In genomic region chr14:109035171-109035570, GRCm38 (mm10) we compare ENCODE assay signal across 14 mouse cellular contexts.
"Had no signal": no experiment of that assay in that cellular context is flagged by ENCODE, and none has a peak within 500 bp of the region (broad histone marks: within the 10 kb centered on the region; RNA-seq: fewer than 3 reads in every experiment).

No protein-coding gene starts in this region.

- H3K9ac ChIP-seq: liver, embryonic 12.5 days; liver, embryonic 14.5 days; lung, embryonic 14.5 days; neural tube, embryonic 12.5 days; stomach, embryonic 15.5 days had no signal

- H3K4me3 ChIP-seq: liver, embryonic 12.5 days; neural tube, embryonic 12.5 days; stomach, embryonic 15.5 days had no signal

- H3K27ac ChIP-seq: liver, embryonic 12.5 days; liver, embryonic 14.5 days; neural tube, embryonic 12.5 days; stomach, embryonic 15.5 days; stomach, postnatal 0 days had no signal

- DNase-seq: lung, adult 18-20 months; lung, embryonic 14.5 days; lung, postnatal 10 days; lung, postnatal 4 days; midbrain, embryonic 14.5 days; right cerebral cortex, postnatal 14 days; thymus, adult 2 months; thymus, postnatal 25 days; thymus, postnatal 4 days had no signal

- H3K27me3 ChIP-seq: liver, embryonic 12.5 days; neural tube, embryonic 12.5 days; stomach, embryonic 15.5 days had no signal

- H3K9me3 ChIP-seq: liver, embryonic 12.5 days; neural tube, embryonic 12.5 days; stomach, embryonic 15.5 days had no signal

- H3K4me2 ChIP-seq: liver, embryonic 12.5 days; lung, embryonic 14.5 days; neural tube, embryonic 12.5 days; stomach, embryonic 15.5 days had no signal

- ATAC-seq: liver, embryonic 12.5 days had no signal

- H3K36me3 ChIP-seq: liver, embryonic 12.5 days; neural tube, embryonic 12.5 days; stomach, embryonic 15.5 days had no signal

- H3K4me1 ChIP-seq: liver, embryonic 12.5 days; neural tube, embryonic 12.5 days; stomach, embryonic 15.5 days had no signal
